Comparison of ENCODE assay signal across 26 mouse cellular contexts in genomic region chr11:3941371-3941770, GRCm38 (mm10). TPM values are rescaled to one million over a fixed set of nuclear protein-coding genes. Genes with fewer than 3 reads are reported as not detected.
"Had no signal": no experiment of that assay in that cellular context is flagged by ENCODE, and none has a peak within 500 bp of the region (broad histone marks: within the 10 kb centered on the region; RNA-seq: fewer than 3 reads in every experiment).

No protein-coding gene starts in this region.

- H3K9ac ChIP-seq: limb, embryonic 12.5 days; limb, embryonic 15.5 days; liver, embryonic 14.5 days; liver, postnatal 0 days; lung, embryonic 14.5 days; midbrain, embryonic 12.5 days; midbrain, embryonic 15.5 days; neural tube, embryonic 13.5 days; stomach, embryonic 15.5 days had no signal

- H3K4me2 ChIP-seq: limb, embryonic 12.5 days; limb, embryonic 15.5 days; liver, embryonic 11.5 days; lung, embryonic 14.5 days; midbrain, embryonic 12.5 days; midbrain, embryonic 15.5 days; neural tube, embryonic 13.5 days; stomach, embryonic 15.5 days had no signal

- ATAC-seq: intestine, postnatal 0 days; liver, postnatal 0 days; lung, postnatal 0 days; midbrain, embryonic 15.5 days had no signal

- H3K4me3 ChIP-seq: limb, embryonic 12.5 days; limb, embryonic 15.5 days; midbrain, embryonic 12.5 days; midbrain, embryonic 15.5 days; myocyte; neural tube, embryonic 13.5 days; stomach, embryonic 15.5 days had no signal

- H3K27me3 ChIP-seq: midbrain, embryonic 15.5 days; neural tube, embryonic 13.5 days; stomach, embryonic 15.5 days had no signal

- DNase-seq: left cerebral cortex, postnatal 4 days; liver, postnatal 0 days; lung, embryonic 14.5 days; right cerebral cortex, postnatal 25 days; spleen, adult 18-20 months; thymus, adult 2 months; thymus, postnatal 14 days; thymus, postnatal 4 days had no signal

- H3K9me3 ChIP-seq: limb, embryonic 12.5 days; limb, embryonic 15.5 days; midbrain, embryonic 12.5 days; midbrain, embryonic 15.5 days; neural tube, embryonic 13.5 days; stomach, embryonic 15.5 days had no signal

- H3K4me1 ChIP-seq: limb, embryonic 12.5 days; limb, embryonic 15.5 days; midbrain, embryonic 12.5 days; midbrain, embryonic 15.5 days; neural tube, embryonic 13.5 days; stomach, embryonic 15.5 days had no signal

- H3K27ac ChIP-seq: limb, embryonic 12.5 days; limb, embryonic 15.5 days; liver, embryonic 14.5 days; macrophage; midbrain, embryonic 12.5 days; midbrain, embryonic 15.5 days; neural tube, embryonic 13.5 days; stomach, embryonic 15.5 days had no signal

- H3K36me3 ChIP-seq: limb, embryonic 12.5 days; limb, embryonic 15.5 days; midbrain, embryonic 12.5 days; midbrain, embryonic 15.5 days; neural tube, embryonic 13.5 days; stomach, embryonic 15.5 days had no signal

RNA-seq across cellular contexts. Expression of gene 4930556J24Rik, which starts 35.2 kb away (rescaled TPM):
- total RNA-seq: layer of hippocampus, postnatal 14 days; left cerebral cortex, adult 8-10 months; left cerebral cortex, postnatal 14 days; left cerebral cortex, postnatal 4 days; megakaryocyte, adult 5-6 weeks; monocyte, adult 5-6 weeks; neutrophil, adult 5-6 weeks had no signal
- polyA plus RNA-seq: limb, embryonic 12.5 days; limb, embryonic 15.5 days; liver, embryonic 14.5 days; liver, postnatal 0 days; lung, postnatal 0 days; macrophage; thymus, adult 2 months had no signal

RNA-seq across cellular contexts. Expression of gene Gal3st1, which starts 42.1 kb away (rescaled TPM):
- total RNA-seq: neutrophil, adult 5-6 weeks had no signal
- polyA plus RNA-seq: macrophage, myocyte had no signal
